Mouse (Mus musculus) CD4-positive naive resting alpha-beta T cell, adult 57 days (primary cell): ENCODE data around the gene Mroh9. TPM values are rescaled to one million over a fixed set of nuclear protein-coding genes. Genes with fewer than 3 reads are reported as not detected.

Experiments used
- total RNA-seq: library from RNA; stranded (reverse); gene quantifications from one replicate; pipeline ENCODE4 v1.2.4, GENCODE M21; 2023

Gene Mroh9
- total RNA-seq, result not detected

GRCm38 (mm10) chr1:163085570-163085969, at the start of gene Mroh9:
Gene Mroh9 (minus strand): TSS chr1:163085670.

DNA sequence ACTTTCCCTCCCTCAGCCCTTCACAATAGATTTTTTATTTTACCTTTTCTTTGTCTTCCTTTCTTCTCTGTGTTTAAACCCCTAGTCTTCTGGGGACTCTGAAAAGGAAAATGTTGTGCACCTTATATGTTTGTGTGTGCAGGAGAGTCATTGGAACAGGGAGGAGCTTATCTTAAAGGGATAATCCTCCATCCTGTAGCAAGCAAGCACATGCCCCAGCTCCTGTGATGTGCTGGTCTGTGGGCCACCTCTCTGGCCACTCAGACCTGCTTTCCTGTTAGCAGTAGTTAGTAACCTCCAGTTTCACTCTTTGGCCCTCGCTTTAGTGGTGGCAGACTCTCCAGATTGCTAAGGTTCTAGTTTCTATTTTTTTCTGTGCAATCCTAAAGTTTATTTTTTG, 101.0 kb downstream of the Mroh9 start, which contains the start of gene Fmo3:
Gene Fmo3 (minus strand): TSS at position 101 of the 400 bp plus-strand sequence.

Other genes starting within 250 kb of the Mroh9 start
- gene Fmo1, start 219.1 kb downstream of the Mroh9 start, total RNA-seq, result 0.38 TPM
- 0.50 TPM for gene Fmo2, start 186.9 kb downstream of the Mroh9 start, total RNA-seq
- not detected for gene Fmo6, start 148.2 kb downstream of the Mroh9 start, total RNA-seq
- not detected for gene Fmo3, start 101.1 kb downstream of the Mroh9 start, total RNA-seq
- not detected for gene Prrx1, start 228.0 kb upstream of the Mroh9 start, total RNA-seq